Mouse (Mus musculus) forebrain, embryonic 16.5 days (tissue): ENCODE measurements around the gene Smyd3. TPM values are rescaled to one million over a fixed set of nuclear protein-coding genes. Genes with fewer than 3 reads are reported as not detected.

Source experiments
- ATAC-seq: fragments of 200-750 bp; cut with Nextera tagmentation; 2 replicates; pipeline ENCODE4 v1.8.0; 2017; ENCODE audit warnings: mild to moderate bottlenecking, moderate library complexity
- H3K27ac ChIP-seq: fragments of 300-500 bp; sonication (generic); 2 replicates; pipeline ENCODE4 v1.5.1; 2014; ENCODE audit warnings: low read length, control low read depth
- H3K27me3 ChIP-seq: fragments of 300-500 bp; sonication (generic); replicated peaks from 2 replicates; pipeline ENCODE4 v1.6.1; 2014; ENCODE audit warnings: low read length; ENCODE audit not compliant: control insufficient read depth, insufficient read depth
- H3K36me3 ChIP-seq: fragments of 300-500 bp; sonication (generic); 2 replicates; pipeline ENCODE4 v1.6.1; 2014; ENCODE audit not compliant: control insufficient read depth, insufficient read depth
- H3K4me1 ChIP-seq: fragments of 300-500 bp; sonication (generic); replicated peaks from 2 replicates; pipeline ENCODE4 v1.6.1; 2014; ENCODE audit warnings: low read length; ENCODE audit not compliant: control insufficient read depth, insufficient read depth
- H3K4me2 ChIP-seq: fragments of 300-500 bp; sonication (generic); 2 replicates; pipeline ENCODE4 v1.6.1; 2014; ENCODE audit warnings: mild to moderate bottlenecking, low read length, control low read depth
- H3K4me3 ChIP-seq: fragments of 300-500 bp; sonication (generic); replicated peaks from 2 replicates; pipeline ENCODE4 v1.5.1; 2014; ENCODE audit warnings: mild to moderate bottlenecking, low read length, control low read depth
- H3K9ac ChIP-seq: fragments of 300-500 bp; sonication (generic); replicated peaks from 2 replicates; pipeline ENCODE4 v1.6.1; 2014; ENCODE audit warnings: low read depth, low read length, control low read depth
- H3K9me3 ChIP-seq: fragments of 300-500 bp; sonication (generic); 2 replicates; pipeline ENCODE4 v1.6.1; 2016; ENCODE audit warnings: low read length; ENCODE audit not compliant: control insufficient read depth
- WGBS: fragments of 180-500 bp; shearing (Covaris S2); extraction: QIAGEN DNeasy Blood & Tissue Kit; methylation state at CpG from one replicate; pipeline ENCODE4 v1.1.7; 2014; 5-methylcytosine and 5-hydroxymethylcytosine counted together
- polyA plus RNA-seq: library from polyadenylated mRNA; unstranded; fragments of >200 nt; fragmentation: Nextera tagmentation; extraction: Ambion mirVana; gene quantifications from 2 replicates; pipeline ENCODE4 v1.2.1, GENCODE M21; 2015

Smyd3 gene
- polyA plus RNA-seq, 1 experiment from 2014 or later, result 29.4 TPM

DNA sequence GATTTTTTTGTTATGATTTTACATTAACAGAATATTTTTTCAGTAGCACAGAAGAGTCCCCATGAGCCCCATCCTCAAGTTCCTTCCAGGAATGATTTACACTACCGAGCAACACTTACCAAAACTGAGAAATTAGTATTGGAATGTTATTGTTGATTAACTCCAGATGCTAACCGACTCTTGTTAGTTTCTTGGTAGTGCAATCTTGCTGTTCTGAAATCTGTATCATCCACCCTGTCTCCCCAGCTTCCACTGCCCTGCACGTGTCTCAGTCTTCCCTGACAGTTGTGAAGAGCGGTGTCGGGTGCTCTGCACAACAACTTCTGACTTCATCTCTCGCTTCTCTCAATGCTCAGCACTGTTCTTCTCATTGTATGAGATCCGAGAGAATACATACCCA is 494.4 kb downstream of the Smyd3 start:
- WGBS, result 88% methylated on average over 7 of the region's 7 CpGs
- no peak for ATAC-seq
- Histone ChIP-seq H3K9ac (no peak overlapping the region), H3K27me3 (no peaks in the 10 kb centered on the region), H3K36me3 (no peaks in the 10 kb centered on the region), H3K9me3 (no peaks in the 10 kb centered on the region), H3K27ac (no peak overlapping the region), H3K4me3 (no peak overlapping the region), H3K4me2 (no peak overlapping the region), H3K4me1 (no peaks in the 10 kb centered on the region)

GRCm38 (mm10) chr1:179017428-179017827 is 500.4 kb downstream of the Smyd3 start:
- no peaks in the 10 kb centered on the region for H3K27me3 ChIP-seq
- H3K9ac ChIP-seq, result no peak overlapping the region
- H3K9me3 ChIP-seq, result no peaks in the 10 kb centered on the region
- peak; percentile 59; the same call in 1 of the 2 replicates for ATAC-seq
- H3K4me2 ChIP-seq, result no peak overlapping the region
- no peaks in the 10 kb centered on the region for H3K36me3 ChIP-seq
- no peak overlapping the region for H3K4me3 ChIP-seq
- H3K27ac ChIP-seq, result no peak overlapping the region
- WGBS, result 80% methylated on average over 10 of the region's 10 CpGs
- peaks cover 3% of the 10 kb centered on the region for H3K4me1 ChIP-seq

DNA sequence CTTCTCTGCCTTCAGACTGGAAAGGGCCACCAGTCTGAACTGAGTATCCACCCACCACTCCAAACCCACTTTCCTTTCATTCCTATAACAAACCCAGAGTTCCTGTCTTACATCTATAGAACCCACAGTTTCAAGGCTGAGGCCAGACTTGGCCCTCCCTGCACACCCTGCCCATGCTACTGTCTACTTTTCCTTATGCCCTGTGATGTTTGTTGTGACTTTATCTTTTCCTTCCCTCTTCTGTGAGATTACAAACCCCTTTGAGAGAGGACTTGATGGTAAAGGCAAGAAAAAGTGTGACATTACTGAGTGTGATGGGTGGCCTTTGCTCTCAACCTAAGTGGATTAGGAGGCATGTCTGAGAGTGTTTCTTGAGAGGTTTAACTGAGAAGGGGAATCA is 504.8 kb downstream of the Smyd3 start:
- H3K4me1 ChIP-seq, result peaks cover 8% of the 10 kb centered on the region
- H3K4me2 ChIP-seq, result no peak overlapping the region
- H3K9me3 ChIP-seq, result no peaks in the 10 kb centered on the region
- H3K36me3 ChIP-seq, result no peaks in the 10 kb centered on the region
- H3K4me3 ChIP-seq, result no peak overlapping the region
- no peak for ATAC-seq
- no peaks in the 10 kb centered on the region for H3K27me3 ChIP-seq
- H3K9ac ChIP-seq, result no peak overlapping the region
- no peak overlapping the region for H3K27ac ChIP-seq

DNA sequence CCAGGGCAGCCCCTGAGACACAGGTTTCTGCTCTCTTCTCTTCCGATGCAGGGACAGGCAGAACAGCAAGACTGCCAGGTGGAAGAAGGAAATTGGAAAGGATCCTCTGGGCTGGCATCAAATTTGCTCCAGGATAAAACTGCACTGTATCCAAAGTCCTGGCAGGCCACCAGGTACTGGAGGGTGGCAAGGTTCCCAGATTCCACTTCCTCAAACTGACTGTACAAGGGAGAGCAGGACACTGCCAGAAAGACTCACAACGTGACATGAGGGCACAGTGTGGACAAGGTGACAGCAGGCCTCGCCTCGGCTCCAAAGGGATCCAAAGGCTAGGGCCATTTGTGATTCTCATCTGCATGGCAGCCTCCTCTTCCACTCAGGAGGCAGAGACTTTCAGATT is 505.6 kb downstream of the Smyd3 start:
- 58% methylated on average over 4 of the region's 4 CpGs for WGBS
- Histone ChIP-seq H3K36me3 (no peaks in the 10 kb centered on the region), H3K4me3 (no peak overlapping the region), H3K4me1 (peaks cover 7% of the 10 kb centered on the region), H3K27ac (no peak overlapping the region), H3K4me2 (no peak overlapping the region), H3K9ac (no peak overlapping the region), H3K9me3 (no peaks in the 10 kb centered on the region), H3K27me3 (no peaks in the 10 kb centered on the region)
- ATAC-seq, result 0 out of 2 replicates have a peak, but pooled peaks have one; percentile 45

DNA sequence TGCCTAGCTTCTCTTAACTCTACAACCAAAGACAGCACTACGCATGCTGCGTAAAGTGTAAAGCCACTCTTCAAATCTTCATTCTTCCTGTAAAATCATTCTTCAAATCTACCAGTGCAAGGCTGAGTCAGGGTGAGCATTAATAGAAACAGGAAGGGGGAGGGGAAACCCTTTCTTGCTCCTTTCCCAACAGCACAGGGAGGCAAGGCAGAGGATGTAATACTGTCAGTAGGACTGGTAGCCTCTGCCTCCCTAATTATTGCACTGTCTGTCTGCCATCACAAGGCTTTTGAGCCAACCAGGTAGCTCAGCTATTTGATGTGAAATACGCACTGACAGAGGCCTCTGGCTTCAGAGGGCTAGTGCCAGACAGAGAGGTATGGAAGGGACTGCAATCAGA is 507.1 kb downstream of the Smyd3 start:
- no peak overlapping the region for H3K9ac ChIP-seq
- ATAC-seq, result no peak
- 89% methylated on average over 3 of the region's 3 CpGs for WGBS

DNA sequence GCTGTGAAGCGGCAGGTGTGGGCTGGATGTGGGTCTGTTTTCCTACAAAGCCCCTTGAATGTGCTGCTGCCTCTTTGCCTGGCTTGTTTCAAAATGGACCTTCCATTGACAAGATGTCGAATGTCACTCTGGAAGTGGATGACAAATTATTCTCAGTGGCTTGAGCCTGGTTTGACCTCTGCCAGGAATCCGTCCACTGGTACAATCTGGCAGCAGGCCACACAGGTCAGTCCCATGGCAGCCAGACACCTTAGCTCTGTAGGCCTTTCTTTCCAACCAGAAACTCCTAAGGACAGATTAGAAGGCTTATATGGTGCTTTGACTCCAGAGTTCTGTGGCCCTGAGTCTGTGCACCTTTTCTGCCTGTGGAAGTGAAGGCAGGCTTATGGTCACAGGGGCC is 507.9 kb downstream of the Smyd3 start:
- H3K9me3 ChIP-seq, result no peaks in the 10 kb centered on the region
- no peak overlapping the region for H3K4me2 ChIP-seq
- no peak overlapping the region for H3K9ac ChIP-seq
- no peaks in the 10 kb centered on the region for H3K27me3 ChIP-seq
- no peak for ATAC-seq
- no peak overlapping the region for H3K27ac ChIP-seq
- WGBS, result 95% methylated on average over 3 of the region's 3 CpGs
- H3K36me3 ChIP-seq, result no peaks in the 10 kb centered on the region
- H3K4me3 ChIP-seq, result no peak overlapping the region
- peaks cover 6% of the 10 kb centered on the region for H3K4me1 ChIP-seq

More for the DNA sequence above, 507.1 kb downstream of the Smyd3 start:
- no peak overlapping the region for H3K4me2 ChIP-seq
- H3K27ac ChIP-seq, result no peak overlapping the region
- peaks cover 6% of the 10 kb centered on the region for H3K4me1 ChIP-seq
- no peak overlapping the region for H3K4me3 ChIP-seq
- no peaks in the 10 kb centered on the region for H3K36me3 ChIP-seq
- no peaks in the 10 kb centered on the region for H3K27me3 ChIP-seq
- no peaks in the 10 kb centered on the region for H3K9me3 ChIP-seq

- peak; percentile 91 for ATAC-seq
These were observed 513.5 kb downstream of the Smyd3 start for GRCm38 (mm10) chr1:179004133-179004866.

GRCm38 (mm10) chr1:179003406-179004132 is 514.3 kb downstream of the Smyd3 start:
- Histone ChIP-seq H3K27ac (no peak overlapping the region), H3K4me1 (peaks cover 3% of the 10 kb centered on the region; the same call in 1 of the 2 replicates), H3K36me3 (no peaks in the 10 kb centered on the region), H3K27me3 (no peaks in the 10 kb centered on the region), H3K4me3 (no peak overlapping the region), H3K9ac (no peak overlapping the region), H3K4me2 (no peak overlapping the region), H3K9me3 (no peaks in the 10 kb centered on the region)
- WGBS, result 66% methylated on average over 5 of the region's 5 CpGs
- ATAC-seq, result 0 out of 2 replicates have a peak, but pooled peaks have one; percentile 17

More at GRCm38 (mm10) chr1:179004133-179004866, 513.5 kb downstream of the Smyd3 start:
- H3K27ac ChIP-seq, result no peak overlapping the region
- no peak overlapping the region for H3K4me3 ChIP-seq
- peaks cover 3% of the 10 kb centered on the region; the same call in 1 of the 2 replicates for H3K4me1 ChIP-seq
- H3K9ac ChIP-seq, result no peak overlapping the region
- no peak overlapping the region for H3K4me2 ChIP-seq
- WGBS, result 49% methylated on average over 7 of the region's 7 CpGs
- H3K36me3 ChIP-seq, result no peaks in the 10 kb centered on the region
- no peaks in the 10 kb centered on the region for H3K9me3 ChIP-seq
- no peaks in the 10 kb centered on the region for H3K27me3 ChIP-seq

DNA sequence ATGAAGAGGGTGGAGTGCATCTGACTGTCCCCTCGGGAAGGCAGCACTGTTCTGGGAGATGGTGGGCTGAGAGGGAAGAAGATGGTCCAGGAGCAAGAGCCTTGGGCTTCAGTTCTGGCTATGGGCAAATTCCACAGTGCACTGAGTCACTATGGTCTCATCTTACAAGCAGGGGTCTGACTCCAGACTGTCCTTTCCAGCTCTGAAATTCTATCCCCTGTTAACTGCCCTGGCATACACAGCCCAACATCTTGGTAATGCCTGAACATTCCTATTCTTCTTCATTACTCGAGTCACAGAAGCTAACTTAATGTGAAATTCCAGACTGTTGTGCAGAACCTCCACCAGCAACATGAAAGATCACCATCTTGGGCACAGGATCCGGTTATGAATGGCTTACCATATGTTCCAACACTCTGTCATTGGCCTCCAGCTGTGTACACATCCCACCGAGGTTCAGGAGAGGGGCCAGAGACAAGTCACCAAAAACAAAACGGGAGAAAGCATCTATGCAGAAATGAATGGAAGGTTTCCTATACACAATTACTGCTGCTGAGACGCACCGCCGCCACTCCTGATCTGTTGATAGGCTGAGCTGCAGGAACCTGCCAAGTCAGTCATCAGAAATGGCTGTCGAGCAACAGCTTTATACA is 517.8 kb downstream of the Smyd3 start:
- 57% methylated on average over 9 of the region's 9 CpGs for WGBS
- H3K36me3 ChIP-seq, result no peaks in the 10 kb centered on the region

More for the DNA sequence above, 517.8 kb downstream of the Smyd3 start:
- no peaks in the 10 kb centered on the region; the same call in 1 of the 2 replicates for H3K27me3 ChIP-seq
- peaks cover 3% of the 10 kb centered on the region; the same call in 1 of the 2 replicates for H3K4me1 ChIP-seq
- no peak overlapping the region for H3K27ac ChIP-seq
- no peak overlapping the region for H3K4me3 ChIP-seq
- ATAC-seq, result no peak
- no peaks in the 10 kb centered on the region for H3K9me3 ChIP-seq
- H3K9ac ChIP-seq, result no peak overlapping the region
- H3K4me2 ChIP-seq, result no peak overlapping the region
